Mouse (Mus musculus): ENCODE data around the gene Akr1c21. TPM values are rescaled to one million over a fixed set of nuclear protein-coding genes. Genes with fewer than 3 reads are reported as not detected.
"Not testable (repeated sequence)": the region's sequence is repeated elsewhere in the genome, so short reads cannot be mapped to it uniquely, and the experiment has no call there.

Akr1c21 gene
- not detected for total RNA-seq (2021)
- long read RNA-seq, experiment 1, result 0 reads
- long read RNA-seq, experiment 2, result 0 reads

DNA sequence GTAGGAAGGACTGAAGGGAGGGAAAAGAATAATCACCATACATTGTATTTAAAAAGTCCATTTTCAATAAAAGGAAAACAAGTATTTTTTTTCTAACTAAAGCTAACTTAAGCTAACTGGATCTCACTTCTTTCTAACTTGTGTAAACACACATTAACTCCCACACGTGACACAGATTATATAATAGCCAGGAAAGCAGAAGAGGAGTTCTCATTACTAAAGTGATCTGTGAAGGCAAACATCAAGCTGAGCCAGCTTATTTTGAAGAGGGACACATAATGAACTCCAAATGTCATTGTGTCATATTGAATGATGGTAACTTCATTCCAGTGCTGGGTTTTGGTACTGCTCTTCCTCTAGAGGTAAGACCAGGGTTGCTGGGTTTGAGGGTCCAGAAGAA, at the start of gene Akr1c21:
Akr1c21 (plus strand) TSS at position 205 of the 400 bp plus-strand sequence.
- no peak for DNase-seq (ENCODE audit: low spot score in 2 of 2)

DNA sequence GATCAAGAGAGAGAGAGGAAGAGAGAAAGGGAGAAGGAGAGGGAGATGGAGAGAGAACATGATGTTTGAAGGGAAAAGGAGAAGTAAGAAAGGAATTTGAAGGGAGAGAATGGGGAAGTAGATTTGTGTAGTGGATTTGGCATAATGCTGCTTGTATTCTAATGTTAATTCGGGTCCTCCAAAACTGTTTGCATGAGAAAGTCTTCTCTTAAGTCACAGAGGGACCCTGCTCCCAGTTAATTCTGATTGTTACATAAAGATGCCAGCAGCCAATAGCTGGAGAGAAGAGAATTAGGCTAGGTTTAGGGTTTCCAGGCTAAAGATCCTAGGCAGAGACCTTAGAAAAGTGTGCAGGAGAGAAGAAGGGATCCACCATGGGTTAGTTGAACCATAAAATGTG, 14.7 kb upstream of the Akr1c21 start:
- no peak for DNase-seq (ENCODE audit: low spot score in 2 of 2)

DNA sequence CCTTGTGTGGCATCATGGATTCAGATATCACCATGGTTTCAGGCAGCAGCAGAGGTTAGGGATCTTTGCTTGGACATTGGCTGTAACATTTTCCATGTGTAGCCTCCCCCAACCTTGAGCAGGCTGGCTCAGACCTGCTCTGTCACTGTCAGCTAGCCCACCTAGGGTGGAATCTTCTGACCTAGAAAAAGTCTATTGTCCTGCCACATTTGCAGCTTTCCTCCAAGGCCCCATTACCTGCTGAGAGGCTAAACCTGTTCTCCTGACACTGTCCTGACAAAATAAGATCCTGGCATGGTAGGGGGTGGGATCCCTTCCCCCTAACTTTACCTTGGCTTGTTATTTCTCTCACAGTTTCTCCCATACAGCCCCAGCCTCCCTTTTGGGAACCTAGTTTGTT, 13.4 kb upstream of the Akr1c21 start:
- DNase-seq (ENCODE audit: low spot score in 2 of 2), result no peak

DNA sequence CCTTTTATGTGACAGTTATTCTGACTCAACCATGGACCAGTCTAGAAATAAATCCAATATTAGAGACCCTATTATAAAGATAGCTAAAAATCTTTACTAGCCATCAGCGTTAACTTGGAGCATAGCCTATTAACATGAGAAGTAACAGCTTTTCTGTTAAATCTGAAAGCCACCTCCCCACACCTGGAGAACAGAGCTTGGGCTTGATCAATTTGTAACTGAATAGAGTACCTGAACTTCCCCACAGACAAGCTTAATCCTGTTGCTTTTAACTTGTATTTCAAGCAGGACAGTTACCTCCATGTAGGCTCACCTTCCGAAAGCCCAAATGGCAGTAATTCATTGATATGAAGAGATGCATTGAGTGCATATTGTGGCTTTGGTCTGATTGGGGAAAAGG, 7.9 kb upstream of the Akr1c21 start:
- no peak for DNase-seq (ENCODE audit: low spot score in 2 of 2)

DNA sequence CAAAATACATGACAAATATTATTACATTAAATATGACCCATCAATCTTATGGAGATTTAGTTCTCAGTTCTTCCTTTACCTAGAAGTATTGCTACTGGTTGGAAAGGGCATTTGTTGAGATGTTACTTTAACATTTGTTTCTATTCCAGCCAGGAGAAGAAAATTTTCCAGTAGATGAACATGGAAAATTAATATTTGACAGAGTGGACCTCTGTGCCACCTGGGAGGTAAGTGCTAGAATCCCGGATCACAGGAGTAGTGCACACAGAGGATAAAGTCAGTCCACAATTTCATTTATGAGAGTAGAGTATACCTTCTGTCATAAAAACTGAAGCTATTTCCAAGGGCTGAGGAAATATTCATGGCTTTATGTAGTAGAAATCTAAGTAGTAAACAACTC, 3.0 kb downstream of the Akr1c21 start:
- no peak for DNase-seq (ENCODE audit: low spot score in 2 of 2)

DNA sequence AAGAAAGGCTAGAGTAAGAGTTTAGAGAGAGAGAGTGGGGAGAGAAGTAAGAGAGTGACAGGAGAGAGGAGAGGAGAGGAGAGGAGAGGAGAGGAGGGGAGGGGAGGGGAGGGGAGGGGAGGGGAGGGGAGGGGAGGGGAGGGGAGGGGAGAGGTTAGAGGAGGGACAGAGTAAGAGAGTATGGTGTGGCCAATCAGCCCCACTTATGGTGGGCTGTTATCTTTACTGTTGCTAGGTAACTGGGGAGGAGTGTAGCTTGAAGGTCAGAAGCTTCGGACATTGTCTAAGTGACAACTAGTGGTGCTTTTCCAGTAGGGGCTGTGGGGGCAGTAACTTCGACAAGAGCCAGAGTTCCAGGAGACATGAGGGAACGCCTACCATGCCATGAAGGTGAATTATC, 29.6 kb downstream of the Akr1c21 start:
- not testable (repeated sequence) for DNase-seq (ENCODE audit: low spot score in 2 of 2)

DNA sequence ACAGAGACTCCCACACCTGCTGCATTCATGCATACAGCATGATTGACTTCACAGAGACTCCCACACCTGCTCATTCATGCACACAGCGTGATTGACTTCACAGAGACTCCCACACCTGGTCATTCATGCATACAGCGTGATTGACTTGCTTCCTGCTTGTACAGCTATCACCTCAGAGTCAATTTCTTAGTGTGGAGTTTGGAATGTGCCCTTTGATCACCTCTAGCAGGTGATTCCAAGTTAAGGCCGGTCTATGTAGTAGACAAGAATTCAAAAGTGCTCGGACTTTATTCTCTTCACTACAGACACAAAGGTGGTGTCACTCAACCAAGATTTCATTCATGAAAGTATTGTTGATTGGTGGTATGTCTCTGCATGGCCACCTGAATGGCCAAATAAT, 32.9 kb downstream of the Akr1c21 start:
- no peak for DNase-seq (ENCODE audit: low spot score in 2 of 2)

DNA sequence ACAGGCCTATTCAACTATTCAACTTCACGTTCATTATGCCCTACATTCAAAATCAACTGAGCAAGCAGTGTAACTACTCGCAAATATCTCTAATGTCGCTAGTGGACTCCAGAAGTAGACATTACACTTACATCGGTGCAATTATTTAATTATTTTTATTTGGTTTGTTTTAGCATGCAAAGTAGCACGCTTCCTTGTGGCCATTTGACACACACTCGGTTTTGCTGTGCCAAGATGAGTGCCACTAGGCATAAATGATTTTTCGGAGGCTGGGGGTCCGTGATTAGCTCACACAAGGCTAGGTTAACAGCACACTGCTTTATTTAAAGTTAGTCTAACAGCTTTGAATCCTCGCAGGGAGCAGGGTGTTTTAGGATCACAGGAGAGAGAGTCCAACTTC, 34.7 kb downstream of the Akr1c21 start:
- DNase-seq (ENCODE audit: low spot score in 2 of 2), result no peak

DNA sequence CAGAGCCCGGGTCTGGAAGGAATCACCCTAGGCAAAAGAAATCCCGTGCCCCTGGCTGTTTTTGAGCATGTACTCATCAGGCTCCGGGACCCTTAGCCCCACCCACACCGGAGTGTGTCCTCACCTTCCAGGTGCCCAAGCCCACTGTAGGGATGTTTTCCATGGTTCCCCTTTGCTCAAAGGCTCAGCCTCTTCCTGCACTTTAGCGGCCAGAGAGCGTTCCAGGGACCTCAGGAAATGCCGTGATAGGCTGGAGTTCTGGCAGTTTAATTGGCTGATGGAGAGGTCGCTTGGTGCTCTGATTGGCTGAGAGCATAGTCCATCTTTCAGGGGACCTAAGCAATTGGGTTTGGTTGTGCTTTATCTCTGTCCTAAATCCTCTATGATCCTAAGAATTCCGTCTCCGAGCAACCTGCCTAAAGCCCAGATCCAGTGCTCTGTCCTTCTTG, 35.1 kb downstream of the Akr1c21 start, which contains the start of gene Akr1e1:
Akr1e1 (minus strand) TSS at position 214 of the 449 bp plus-strand sequence.
- DNase-seq (ENCODE audit: low spot score in 2 of 2), result peak; percentile 50 to 77

DNA sequence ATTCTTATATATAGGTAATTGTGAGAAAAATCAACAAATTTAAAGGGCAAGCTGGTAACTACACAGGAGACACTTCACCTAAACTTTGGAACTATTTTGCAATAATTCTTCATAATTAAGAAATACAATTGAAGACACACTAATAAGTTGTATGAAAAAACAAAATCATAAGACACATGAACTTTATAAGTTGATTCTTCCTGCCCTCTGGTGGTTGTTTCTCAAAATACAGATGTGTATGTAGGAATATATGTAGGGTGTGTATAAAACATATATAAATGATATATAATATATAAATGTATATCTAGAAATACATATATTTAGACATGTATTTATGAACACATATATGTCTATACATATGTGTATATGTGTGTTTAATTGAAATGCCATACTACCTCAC, 37.0 kb downstream of the Akr1c21 start:
- no peak for DNase-seq (ENCODE audit: low spot score in 2 of 2)

Other genes starting within 250 kb of the Akr1c21 start
- gene Akr1c6, start 139.8 kb upstream of the Akr1c21 start, total RNA-seq (2021), result under 1 TPM in 1 of 2 experiments, not detected in 1; 0.91 TPM
- gene Akr1c20, start 50.7 kb upstream of the Akr1c21 start, total RNA-seq (2021), result not detected
- 10 to 100 TPM; 16.6 to 18.7 TPM for gene Akr1e1, start 35.1 kb downstream of the Akr1c21 start, total RNA-seq (2021)

All from gastrocnemius, postnatal 4 days (tissue).